Mouse (Mus musculus): ENCODE measurements at regions not wholly inside any gene's neighbourhood (a gene's known extent, or its start where the extent isn't known, plus 50 kb on each side); places are given as distances from the start of the nearest gene placed in this dataset.

DNA sequence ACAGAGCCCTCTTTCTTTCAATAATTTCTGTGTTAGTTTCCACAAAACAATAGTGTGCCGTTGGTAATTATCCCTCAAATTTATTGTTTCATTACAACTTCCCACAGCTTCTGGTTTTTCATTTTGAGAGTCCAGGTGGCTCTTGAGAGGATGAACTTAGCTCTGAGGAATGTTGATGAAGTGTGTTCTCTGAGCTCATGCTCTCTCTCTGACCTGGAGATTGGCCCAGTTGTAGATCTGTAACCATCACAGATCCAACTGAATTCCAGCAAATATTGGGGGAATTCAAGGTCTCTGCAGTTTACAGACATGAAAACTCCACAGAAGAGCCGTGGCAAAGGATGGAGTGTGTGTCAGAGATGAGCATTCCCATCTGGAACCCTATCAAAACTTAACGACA, 96.5 kb upstream of the Spry2 start:
- H3K4me2 ChIP-seq (ENCODE audit: low read length) = no peak overlapping the region
- H3K27ac ChIP-seq (replicated peaks in 1 of 2; ENCODE audit: control insufficient read depth in 1 of 2, insufficient read depth in 1 of 2, low read depth in 2 of 2, low read length in 2 of 2) = no peak overlapping the region
- ATAC-seq (ENCODE audit: insufficient number of reproducible peaks, insufficient read depth, low FRiP score, low read depth) = no peak
- H3K9me3 ChIP-seq (ENCODE audit: control insufficient read depth, low read length) = no peaks in the 10 kb centered on the region
- H3K4me1 ChIP-seq (ENCODE audit: control insufficient read depth in 2 of 2, insufficient read depth in 2 of 2, low read length in 2 of 2) = no peaks in the 10 kb centered on the region
- no peak overlapping the region for H3K9ac ChIP-seq (ENCODE audit: low read length)
- H3K36me3 ChIP-seq (ENCODE audit: control insufficient read depth, insufficient read depth, low read length) = no peaks in the 10 kb centered on the region
- H3K4me3 ChIP-seq (ENCODE audit: control insufficient read depth in 1 of 2, insufficient read depth in 1 of 2, low read depth in 1 of 2, low read length in 2 of 2) = no peak overlapping the region
- 79% methylated on average over 3 of the region's 3 CpGs for WGBS
- H3K27me3 ChIP-seq (ENCODE audit: control insufficient read depth, insufficient read depth, low read length) = no peaks in the 10 kb centered on the region

DNA sequence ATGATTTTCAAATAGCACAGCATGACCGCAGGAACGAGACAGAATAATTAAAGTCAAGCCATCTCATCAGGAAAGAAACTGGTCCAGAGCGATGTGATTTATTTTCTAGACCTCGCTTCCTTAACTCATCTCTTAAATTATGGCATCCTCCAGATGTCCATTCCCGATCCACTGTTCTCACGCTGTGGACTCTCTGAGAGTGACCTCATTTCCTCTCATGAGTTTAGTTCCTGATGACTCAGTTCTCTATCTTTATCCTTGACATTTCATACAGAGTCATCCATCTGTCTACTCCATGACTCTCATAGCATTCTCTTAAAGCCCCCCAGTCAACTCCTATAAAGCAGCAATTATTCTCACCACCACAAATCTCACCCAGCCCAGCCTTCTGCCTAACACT, 103.2 kb upstream of the Spry2 start:
- H3K27ac ChIP-seq (replicated peaks in 1 of 2; ENCODE audit: control insufficient read depth in 1 of 2, insufficient read depth in 1 of 2, low read depth in 2 of 2, low read length in 2 of 2) = no peak overlapping the region
- ATAC-seq (ENCODE audit: insufficient number of reproducible peaks, insufficient read depth, low FRiP score, low read depth) = no peak
- no peak overlapping the region for H3K4me3 ChIP-seq (ENCODE audit: control insufficient read depth in 1 of 2, insufficient read depth in 1 of 2, low read depth in 1 of 2, low read length in 2 of 2)
- H3K9me3 ChIP-seq (ENCODE audit: control insufficient read depth, low read length) = 0 out of 2 replicates have a peak, but pooled peaks cover 2% of the 10 kb centered on the region
- no peak overlapping the region for H3K4me2 ChIP-seq (ENCODE audit: low read length)
- WGBS = 71% methylated on average over 6 of the region's 6 CpGs
- no peak overlapping the region for H3K9ac ChIP-seq (ENCODE audit: low read length)
- no peaks in the 10 kb centered on the region for H3K36me3 ChIP-seq (ENCODE audit: control insufficient read depth, insufficient read depth, low read length)
- no peaks in the 10 kb centered on the region for H3K27me3 ChIP-seq (ENCODE audit: control insufficient read depth, insufficient read depth, low read length)
- H3K4me1 ChIP-seq (ENCODE audit: control insufficient read depth in 2 of 2, insufficient read depth in 2 of 2, low read length in 2 of 2) = no peaks in the 10 kb centered on the region

DNA sequence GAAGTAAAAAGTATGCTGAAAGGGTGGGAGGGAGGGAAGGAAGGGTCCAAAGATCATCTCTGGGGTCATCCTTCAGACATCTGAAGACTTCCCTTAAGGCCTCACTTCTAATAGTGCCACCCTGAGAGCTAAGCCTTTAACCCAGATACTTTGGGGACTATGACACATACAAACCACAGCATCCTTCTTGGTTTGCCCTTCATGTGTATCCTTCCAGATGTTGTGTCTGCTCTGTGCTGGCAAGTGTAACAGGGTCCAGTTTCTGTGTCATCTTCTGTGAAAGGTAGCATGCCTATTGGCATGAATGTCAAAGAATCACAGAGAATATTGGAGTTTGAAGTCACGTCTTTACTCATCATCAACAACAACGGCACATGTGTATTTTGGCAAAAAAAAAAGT, 98.2 kb upstream of the Trim52 start:
- Histone ChIP-seq H3K9me3 (ENCODE audit: control insufficient read depth, low read length) (peaks cover 4% of the 10 kb centered on the region; the same call in 1 of the 2 replicates), H3K4me3 (ENCODE audit: control insufficient read depth in 1 of 2, insufficient read depth in 1 of 2, low read depth in 1 of 2, low read length in 2 of 2) (no peak overlapping the region), H3K4me1 (ENCODE audit: control insufficient read depth in 2 of 2, insufficient read depth in 2 of 2, low read length in 2 of 2) (peaks cover 3 to 4% of the 10 kb centered on the region in 2 experiments; a peak in 3 of 4 replicates), H3K27ac (replicated peaks in 1 of 2; ENCODE audit: control insufficient read depth in 1 of 2, insufficient read depth in 1 of 2, low read depth in 2 of 2, low read length in 2 of 2) (no peak overlapping the region), H3K36me3 (ENCODE audit: control insufficient read depth, insufficient read depth, low read length) (no peaks in the 10 kb centered on the region), H3K9ac (ENCODE audit: low read length) (no peak overlapping the region), H3K4me2 (ENCODE audit: low read length) (no peak overlapping the region), H3K27me3 (ENCODE audit: control insufficient read depth, insufficient read depth, low read length) (no peaks in the 10 kb centered on the region)
- no peak for ATAC-seq (ENCODE audit: insufficient number of reproducible peaks, insufficient read depth, low FRiP score, low read depth)
- WGBS = 80% methylated on average over 2 of the region's 2 CpGs

DNA sequence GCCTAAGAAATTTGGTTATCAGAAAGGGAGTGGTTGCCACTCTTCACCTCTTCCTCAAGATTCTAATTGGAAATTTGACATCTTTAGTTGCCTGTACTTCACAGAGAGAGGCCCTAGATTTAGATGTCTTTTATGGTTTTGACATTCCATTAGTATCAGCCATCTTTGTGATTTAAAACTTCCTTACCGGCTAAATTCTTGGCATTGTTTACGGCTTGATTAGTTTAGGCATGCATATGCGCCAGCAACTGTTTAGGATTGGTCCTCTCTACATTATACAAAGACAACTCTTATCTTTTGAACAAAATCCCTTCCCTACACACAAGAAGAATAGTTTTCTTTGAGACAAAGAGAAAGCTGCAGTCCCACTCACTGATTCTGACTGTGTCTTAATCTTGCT, 97.0 kb upstream of the Trim52 start:
- Histone ChIP-seq H3K9me3 (ENCODE audit: control insufficient read depth, low read length) (peaks cover 4% of the 10 kb centered on the region; the same call in 1 of the 2 replicates), H3K27me3 (ENCODE audit: control insufficient read depth, insufficient read depth, low read length) (no peaks in the 10 kb centered on the region), H3K4me2 (ENCODE audit: low read length) (no peak overlapping the region), H3K27ac (replicated peaks in 1 of 2; ENCODE audit: control insufficient read depth in 1 of 2, insufficient read depth in 1 of 2, low read depth in 2 of 2, low read length in 2 of 2) (no peak overlapping the region), H3K9ac (ENCODE audit: low read length) (no peak overlapping the region), H3K4me3 (ENCODE audit: control insufficient read depth in 1 of 2, insufficient read depth in 1 of 2, low read depth in 1 of 2, low read length in 2 of 2) (no peak overlapping the region), H3K36me3 (ENCODE audit: control insufficient read depth, insufficient read depth, low read length) (no peaks in the 10 kb centered on the region), H3K4me1 (ENCODE audit: control insufficient read depth in 2 of 2, insufficient read depth in 2 of 2, low read length in 2 of 2) (peaks cover 3 to 4% of the 10 kb centered on the region in 2 experiments; a peak in 3 of 4 replicates)
- no peak for ATAC-seq (ENCODE audit: insufficient number of reproducible peaks, insufficient read depth, low FRiP score, low read depth)
- 78% methylated on average over 3 of the region's 3 CpGs for WGBS

DNA sequence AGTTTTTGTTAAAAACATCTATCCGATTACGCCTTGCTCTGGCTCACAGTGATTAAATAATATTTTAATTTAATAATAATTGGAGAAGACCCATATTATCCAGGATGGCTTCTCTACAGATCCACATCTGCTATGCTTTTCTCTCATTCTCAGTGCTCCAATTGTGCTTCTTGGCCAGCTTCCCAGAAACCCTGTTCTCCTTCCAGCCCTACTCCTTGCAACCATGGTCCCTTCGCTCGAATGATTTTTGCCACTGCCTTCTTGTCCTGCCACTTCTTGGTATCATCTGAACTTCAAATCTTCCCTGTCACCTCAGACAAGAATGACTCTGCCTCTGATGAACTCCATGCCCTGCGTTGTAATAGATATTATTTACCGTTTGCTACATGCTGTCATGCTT, 95.0 kb upstream of the Trim52 start:
- Histone ChIP-seq H3K27me3 (ENCODE audit: control insufficient read depth, insufficient read depth, low read length) (no peaks in the 10 kb centered on the region), H3K4me2 (ENCODE audit: low read length) (no peak overlapping the region), H3K36me3 (ENCODE audit: control insufficient read depth, insufficient read depth, low read length) (no peaks in the 10 kb centered on the region), H3K9ac (ENCODE audit: low read length) (no peak overlapping the region), H3K9me3 (ENCODE audit: control insufficient read depth, low read length) (peaks cover 4% of the 10 kb centered on the region; the same call in 1 of the 2 replicates), H3K27ac (replicated peaks in 1 of 2; ENCODE audit: control insufficient read depth in 1 of 2, insufficient read depth in 1 of 2, low read depth in 2 of 2, low read length in 2 of 2) (no peak overlapping the region), H3K4me1 (ENCODE audit: control insufficient read depth in 2 of 2, insufficient read depth in 2 of 2, low read length in 2 of 2) (peaks cover 3 to 4% of the 10 kb centered on the region in 2 experiments; a peak in 3 of 4 replicates), H3K4me3 (ENCODE audit: control insufficient read depth in 1 of 2, insufficient read depth in 1 of 2, low read depth in 1 of 2, low read length in 2 of 2) (no peak overlapping the region)
- ATAC-seq (ENCODE audit: insufficient number of reproducible peaks, insufficient read depth, low FRiP score, low read depth) = no peak
- 81% methylated on average over 6 of the region's 6 CpGs for WGBS

DNA sequence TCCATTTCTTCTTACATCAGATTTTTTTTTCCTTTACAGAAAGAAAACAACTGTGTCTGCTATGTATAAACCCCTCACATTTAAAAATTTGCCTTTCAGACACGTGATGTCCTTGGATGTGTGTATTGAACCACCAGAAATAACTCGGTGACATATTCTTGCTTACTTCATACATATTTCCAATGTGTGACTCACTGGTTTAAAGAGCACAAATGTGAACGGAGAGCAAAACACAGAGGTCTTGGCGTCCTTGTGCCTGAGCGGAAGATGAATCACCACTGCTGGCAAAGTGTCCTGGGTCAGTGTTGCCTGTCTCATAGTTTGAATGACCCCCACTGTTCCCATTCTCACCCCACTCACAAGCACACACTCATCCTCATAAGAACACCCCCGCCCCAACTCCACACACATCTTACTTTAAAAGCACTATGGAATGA, 94.0 kb upstream of the Trim52 start:
- Histone ChIP-seq H3K4me2 (ENCODE audit: low read length) (no peak overlapping the region), H3K4me1 (ENCODE audit: control insufficient read depth in 2 of 2, insufficient read depth in 2 of 2, low read length in 2 of 2) (peaks cover 2 to 3% of the 10 kb centered on the region in 2 experiments; a peak in 1 of 4 replicates), H3K27me3 (ENCODE audit: control insufficient read depth, insufficient read depth, low read length) (no peaks in the 10 kb centered on the region), H3K4me3 (ENCODE audit: control insufficient read depth in 1 of 2, insufficient read depth in 1 of 2, low read depth in 1 of 2, low read length in 2 of 2) (no peak overlapping the region), H3K9me3 (ENCODE audit: control insufficient read depth, low read length) (peaks cover 4% of the 10 kb centered on the region; the same call in 1 of the 2 replicates), H3K9ac (ENCODE audit: low read length) (no peak overlapping the region), H3K27ac (replicated peaks in 1 of 2; ENCODE audit: control insufficient read depth in 1 of 2, insufficient read depth in 1 of 2, low read depth in 2 of 2, low read length in 2 of 2) (0 out of 4 replicates have a peak overlapping the region, but pooled peaks of 1 of the 2 experiments have one; percentile 2), H3K36me3 (ENCODE audit: control insufficient read depth, insufficient read depth, low read length) (no peaks in the 10 kb centered on the region)
- no peak for ATAC-seq (ENCODE audit: insufficient number of reproducible peaks, insufficient read depth, low FRiP score, low read depth)
- WGBS = 53% methylated on average over 6 of the region's 6 CpGs

DNA sequence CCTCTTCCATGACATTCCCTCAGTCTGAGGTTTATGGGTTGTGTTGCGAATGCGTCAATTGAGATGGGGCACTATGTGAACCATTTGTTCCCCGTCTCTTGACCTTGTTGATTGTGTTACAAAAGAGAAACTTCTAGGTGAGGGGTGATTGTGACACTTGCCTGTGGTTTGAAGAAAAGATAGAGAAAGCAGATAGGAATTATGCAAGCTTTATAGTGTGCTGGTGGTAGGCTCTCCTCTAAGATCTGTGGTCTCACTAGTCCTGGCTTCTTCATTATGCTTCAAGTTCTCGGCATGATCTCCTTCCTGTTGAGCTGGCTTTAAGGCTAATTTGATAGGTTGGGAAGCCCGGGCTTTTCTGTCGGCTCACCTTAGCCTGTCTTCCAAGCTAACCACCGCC, 83.2 kb upstream of the Trim52 start:
- no peak overlapping the region for H3K4me2 ChIP-seq (ENCODE audit: low read length)
- no peaks in the 10 kb centered on the region for H3K4me1 ChIP-seq (ENCODE audit: control insufficient read depth in 2 of 2, insufficient read depth in 2 of 2, low read length in 2 of 2)
- no peak overlapping the region for H3K27ac ChIP-seq (replicated peaks in 1 of 2; ENCODE audit: control insufficient read depth in 1 of 2, insufficient read depth in 1 of 2, low read depth in 2 of 2, low read length in 2 of 2)
- no peaks in the 10 kb centered on the region for H3K36me3 ChIP-seq (ENCODE audit: control insufficient read depth, insufficient read depth, low read length)
- no peaks in the 10 kb centered on the region for H3K27me3 ChIP-seq (ENCODE audit: control insufficient read depth, insufficient read depth, low read length)
- no peaks in the 10 kb centered on the region for H3K9me3 ChIP-seq (ENCODE audit: control insufficient read depth, low read length)
- H3K9ac ChIP-seq (ENCODE audit: low read length) = no peak overlapping the region
- no peak for ATAC-seq (ENCODE audit: insufficient number of reproducible peaks, insufficient read depth, low FRiP score, low read depth)
- 88% methylated on average over 7 of the region's 7 CpGs for WGBS
- no peak overlapping the region for H3K4me3 ChIP-seq (ENCODE audit: control insufficient read depth in 1 of 2, insufficient read depth in 1 of 2, low read depth in 1 of 2, low read length in 2 of 2)

DNA sequence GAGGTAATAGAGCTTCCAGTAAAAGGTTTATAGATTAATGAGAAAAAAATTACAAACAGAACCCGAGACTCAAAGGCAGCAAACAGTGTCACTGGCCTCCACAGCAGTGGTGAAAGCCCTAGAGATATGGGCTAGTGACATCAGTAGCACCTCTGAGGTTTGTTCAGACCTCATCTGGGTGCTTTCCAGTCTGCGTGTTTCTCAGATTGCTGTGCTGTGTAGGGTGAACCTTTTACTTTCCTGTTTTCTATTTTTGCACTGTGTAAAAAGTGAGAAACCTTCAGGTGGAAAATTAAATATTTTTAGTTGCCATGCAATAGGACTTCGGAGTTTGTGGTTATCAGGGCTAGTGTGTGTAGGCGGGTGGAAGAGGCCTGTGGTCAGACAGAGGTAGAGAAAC, 79.2 kb upstream of the Trim52 start:
- H3K4me2 ChIP-seq (ENCODE audit: low read length) = no peak overlapping the region
- H3K36me3 ChIP-seq (ENCODE audit: control insufficient read depth, insufficient read depth, low read length) = no peaks in the 10 kb centered on the region
- no peak overlapping the region for H3K27ac ChIP-seq (replicated peaks in 1 of 2; ENCODE audit: control insufficient read depth in 1 of 2, insufficient read depth in 1 of 2, low read depth in 2 of 2, low read length in 2 of 2)
- H3K27me3 ChIP-seq (ENCODE audit: control insufficient read depth, insufficient read depth, low read length) = no peaks in the 10 kb centered on the region
- H3K4me3 ChIP-seq (ENCODE audit: control insufficient read depth in 1 of 2, insufficient read depth in 1 of 2, low read depth in 1 of 2, low read length in 2 of 2) = no peak overlapping the region
- no peak for ATAC-seq (ENCODE audit: insufficient number of reproducible peaks, insufficient read depth, low FRiP score, low read depth)
- H3K4me1 ChIP-seq (ENCODE audit: control insufficient read depth in 2 of 2, insufficient read depth in 2 of 2, low read length in 2 of 2) = no peaks in the 10 kb centered on the region
- WGBS = 63% methylated on average over 4 of the region's 4 CpGs
- no peaks in the 10 kb centered on the region for H3K9me3 ChIP-seq (ENCODE audit: control insufficient read depth, low read length)
- H3K9ac ChIP-seq (ENCODE audit: low read length) = no peak overlapping the region
